Mouse (Mus musculus) embryonic facial prominence, embryonic 10.5 days (tissue): Measurements from ENCODE around the gene Xcl1. TPM values are rescaled to one million over a fixed set of nuclear protein-coding genes. Genes with fewer than 3 reads are reported as not detected.

ENCODE experiments used
- DNase-seq: peaks from one replicate; pipeline ENCODE4 v3.0.0-alpha.2; 2017; ENCODE audit warnings: low spot score
- H3K27ac ChIP-seq: fragments of 300-500 bp; sonication (generic); replicated peaks from 2 replicates; pipeline ENCODE4 v1.5.1; 2016; ENCODE audit warnings: mild to moderate bottlenecking
- H3K27me3 ChIP-seq: fragments of 300-500 bp; sonication (generic); replicated peaks from 2 replicates; pipeline ENCODE4 v1.6.1; 2016; ENCODE audit warnings: low read depth, mild to moderate bottlenecking; ENCODE audit not compliant: poor library complexity, severe bottlenecking
- H3K36me3 ChIP-seq: fragments of 300-500 bp; sonication (generic); replicated peaks from 2 replicates; pipeline ENCODE4 v1.6.1; 2016; ENCODE audit warnings: mild to moderate bottlenecking, moderate library complexity
- H3K4me1 ChIP-seq: fragments of 300-500 bp; sonication (generic); 2 replicates; pipeline ENCODE4 v1.6.1; 2016
- H3K4me3 ChIP-seq: fragments of 300-500 bp; sonication (generic); 2 replicates; pipeline ENCODE4 v1.5.1; 2016; ENCODE audit warnings: mild to moderate bottlenecking, moderate library complexity
- H3K9me3 ChIP-seq: fragments of 300-500 bp; sonication (generic); 2 replicates; pipeline ENCODE4 v1.6.1; 2016; ENCODE audit warnings: mild to moderate bottlenecking
- WGBS: fragments of 180-500 bp; shearing (Covaris S2); methylation state at CpG from one replicate; pipeline ENCODE4 v1.1.7; 2016; 5-methylcytosine and 5-hydroxymethylcytosine counted together
- polyA plus RNA-seq: library from polyadenylated mRNA; unstranded; fragments of >200 nt; fragmentation: Nextera tagmentation; extraction: Ambion mirVana; gene quantifications from 2 replicates; pipeline ENCODE4 v1.2.1, GENCODE M21; 2016

The Xcl1 gene
- polyA plus RNA-seq, 1 experiment from 2014 or later: not detected

DNA sequence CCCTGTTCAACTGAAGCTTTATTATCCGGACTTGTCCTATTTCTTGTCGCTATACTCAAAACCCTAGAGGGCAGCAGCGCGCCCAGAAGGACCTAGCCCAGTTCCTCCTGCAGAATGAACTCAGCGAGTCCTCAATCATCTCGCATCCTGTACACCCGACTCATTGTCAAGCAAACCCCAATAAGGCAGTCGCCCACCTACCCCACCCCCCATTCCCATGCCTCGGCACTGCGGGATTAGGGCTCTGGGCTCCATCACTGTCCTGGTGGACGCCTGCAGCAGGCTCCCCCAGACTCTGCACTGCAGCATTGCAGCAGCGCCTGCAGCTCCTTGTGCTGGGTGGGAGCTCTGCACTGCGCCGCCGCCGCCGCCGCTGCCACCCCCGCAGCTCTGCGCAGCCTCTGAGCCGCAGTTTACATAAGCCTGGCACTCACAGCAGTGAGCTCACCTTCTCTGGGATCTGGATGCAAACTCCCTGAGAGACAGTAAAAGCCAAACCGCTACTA, 36.4 kb downstream of the Xcl1 start:
- Histone ChIP-seq H3K9me3 (no peaks in the 10 kb centered on the region), H3K36me3 (no peaks in the 10 kb centered on the region), H3K4me1 (peaks cover 29% of the 10 kb centered on the region), H3K27me3 (peaks cover 29% of the 10 kb centered on the region), H3K4me3 (peak overlapping the region; percentile 68), H3K27ac (peak overlapping the region; percentile 79)
- under 1% methylated on average over 22 of the region's 22 CpGs for WGBS
- peak; percentile 76 for DNase-seq

DNA sequence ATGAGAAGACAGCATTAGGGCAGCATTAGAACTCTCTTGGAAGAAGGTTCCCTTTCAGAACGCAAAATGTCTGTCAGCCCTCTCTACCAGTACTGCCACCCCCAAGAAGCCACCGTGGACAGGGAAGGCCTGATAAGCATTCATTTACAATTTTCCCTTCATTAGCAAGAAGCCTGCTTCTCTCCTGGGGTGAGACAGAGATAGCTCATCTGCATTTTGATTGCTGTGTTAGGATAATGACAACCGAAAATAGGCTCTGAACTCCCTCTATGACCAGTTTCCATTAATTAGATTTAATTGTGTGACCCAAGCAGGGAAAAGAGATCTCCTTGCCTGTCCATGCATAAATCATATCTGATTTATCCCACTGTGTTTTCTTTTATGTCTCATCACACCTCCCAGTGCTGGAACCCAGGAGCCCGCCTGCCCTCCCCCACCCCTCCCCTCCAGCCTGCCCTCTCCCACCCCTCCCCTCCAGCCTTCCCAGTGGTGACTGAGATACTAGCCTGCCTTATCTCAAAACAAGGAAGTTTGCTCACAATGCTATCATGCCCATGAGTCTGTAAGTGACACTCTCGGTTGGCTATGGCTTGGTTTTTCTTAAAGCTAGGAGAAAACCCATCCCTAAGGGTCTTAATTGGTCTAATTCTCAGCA, 38.0 kb downstream of the Xcl1 start:
- 45% methylated on average over 5 of the region's 5 CpGs for WGBS
- no peaks in the 10 kb centered on the region for H3K9me3 ChIP-seq
- H3K27ac ChIP-seq: no peak overlapping the region
- no peaks in the 10 kb centered on the region for H3K36me3 ChIP-seq
- DNase-seq: no peak
- peaks cover 29% of the 10 kb centered on the region for H3K4me1 ChIP-seq
- peaks cover 29% of the 10 kb centered on the region for H3K27me3 ChIP-seq
- H3K4me3 ChIP-seq: no peak overlapping the region

DNA sequence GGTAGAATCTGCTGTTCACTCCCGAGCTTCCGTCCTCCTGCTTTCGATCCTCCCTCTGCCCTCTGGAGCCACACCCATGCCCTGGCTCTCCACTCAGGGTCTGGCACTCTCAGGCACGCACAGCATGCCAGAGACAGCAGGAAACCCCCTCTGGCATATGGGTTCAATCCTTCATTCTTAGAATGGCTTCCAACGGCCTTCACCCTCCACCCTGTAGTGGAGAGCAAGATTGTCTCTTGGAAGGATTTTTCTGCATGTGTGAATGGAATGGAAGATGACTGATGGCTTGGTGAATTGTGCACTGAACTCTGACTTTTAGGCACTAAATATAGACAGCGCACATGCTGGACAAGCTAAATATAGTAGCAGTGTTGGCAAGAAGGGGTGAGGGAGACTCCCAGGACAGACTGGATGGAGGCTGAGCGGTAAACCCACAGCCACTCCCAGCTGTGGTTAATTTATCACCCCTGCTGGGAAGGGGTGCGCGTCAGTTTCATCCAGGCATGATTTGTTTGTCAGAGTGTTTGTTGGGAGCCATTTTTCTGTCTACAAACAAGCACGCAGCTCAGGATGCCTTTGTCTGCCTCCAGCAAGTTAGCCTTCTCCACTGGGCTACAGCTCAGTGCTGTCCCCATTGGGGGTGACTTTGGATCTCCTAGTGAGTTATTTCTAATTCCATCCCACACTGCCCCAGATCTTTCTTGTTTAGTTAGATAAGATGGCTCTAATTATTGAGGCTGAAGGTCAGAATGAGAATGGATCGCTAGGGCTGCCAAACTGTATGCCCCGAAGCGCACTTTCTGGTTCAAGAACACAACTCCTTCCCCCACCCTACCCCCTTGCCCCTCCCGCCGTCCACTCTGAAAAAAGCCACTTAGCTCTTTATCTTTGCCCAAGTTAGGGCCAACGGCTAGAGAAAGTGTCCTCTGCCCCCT, 38.8 kb downstream of the Xcl1 start:
- Histone ChIP-seq H3K27me3 (peaks cover 29% of the 10 kb centered on the region), H3K4me1 (peaks cover 29% of the 10 kb centered on the region), H3K4me3 (no peak overlapping the region), H3K36me3 (no peaks in the 10 kb centered on the region), H3K9me3 (no peaks in the 10 kb centered on the region), H3K27ac (no peak overlapping the region)
- WGBS: 47% methylated on average over 16 of the region's 16 CpGs
- DNase-seq: peak; percentile 16

DNA sequence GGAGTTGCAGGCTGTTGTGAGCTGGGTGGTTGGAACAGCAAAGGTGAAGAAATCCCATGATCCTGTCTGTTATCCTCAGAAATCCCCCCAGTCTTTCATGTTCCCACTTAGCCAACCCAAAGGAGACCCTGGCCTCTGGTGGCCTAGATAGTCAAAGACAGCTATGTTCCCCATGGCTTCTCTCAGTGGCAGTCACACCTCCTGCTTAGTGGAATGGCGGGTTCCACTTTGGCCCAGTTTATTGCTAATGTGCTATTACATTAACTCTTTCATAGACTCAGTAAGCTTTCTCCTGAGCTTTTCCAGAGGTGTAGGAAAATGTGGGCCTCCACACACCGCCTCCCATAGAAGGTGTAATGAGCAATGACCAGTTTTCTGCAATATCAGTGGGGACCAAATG, 39.5 kb downstream of the Xcl1 start:
- H3K9me3 ChIP-seq: no peaks in the 10 kb centered on the region
- H3K27me3 ChIP-seq: peaks cover 28% of the 10 kb centered on the region
- no peaks in the 10 kb centered on the region for H3K36me3 ChIP-seq
- no peak overlapping the region for H3K27ac ChIP-seq
- no peak overlapping the region for H3K4me3 ChIP-seq
- no peak for DNase-seq
- 72% methylated on average over 2 of the region's 2 CpGs for WGBS
- peaks cover 29% of the 10 kb centered on the region for H3K4me1 ChIP-seq

DNA sequence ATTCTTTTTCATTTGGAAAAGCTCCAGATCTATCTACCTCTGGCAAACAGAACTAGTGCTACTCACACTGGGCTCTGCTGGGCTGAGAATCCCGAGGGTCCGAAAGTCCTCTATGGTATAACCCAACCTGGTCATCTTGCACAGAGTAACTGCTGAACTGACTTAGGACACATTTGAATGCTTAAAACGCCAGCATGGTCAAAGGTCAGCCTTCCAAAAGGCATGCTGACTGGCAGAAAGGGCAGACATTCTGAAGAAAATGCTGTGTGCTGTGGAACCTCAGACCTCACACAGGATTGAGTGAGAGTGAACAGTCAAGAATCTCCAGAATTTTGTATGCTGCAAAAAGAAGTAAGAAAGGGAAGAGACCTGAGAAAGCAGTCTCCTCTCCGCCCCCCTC, 45.0 kb downstream of the Xcl1 start:
- Histone ChIP-seq H3K36me3 (no peaks in the 10 kb centered on the region), H3K27ac (no peak overlapping the region), H3K4me3 (no peak overlapping the region), H3K4me1 (no peaks in the 10 kb centered on the region), H3K9me3 (no peaks in the 10 kb centered on the region), H3K27me3 (no peaks in the 10 kb centered on the region)
- no peak for DNase-seq
- 68% methylated on average over 4 of the region's 4 CpGs for WGBS

DNA sequence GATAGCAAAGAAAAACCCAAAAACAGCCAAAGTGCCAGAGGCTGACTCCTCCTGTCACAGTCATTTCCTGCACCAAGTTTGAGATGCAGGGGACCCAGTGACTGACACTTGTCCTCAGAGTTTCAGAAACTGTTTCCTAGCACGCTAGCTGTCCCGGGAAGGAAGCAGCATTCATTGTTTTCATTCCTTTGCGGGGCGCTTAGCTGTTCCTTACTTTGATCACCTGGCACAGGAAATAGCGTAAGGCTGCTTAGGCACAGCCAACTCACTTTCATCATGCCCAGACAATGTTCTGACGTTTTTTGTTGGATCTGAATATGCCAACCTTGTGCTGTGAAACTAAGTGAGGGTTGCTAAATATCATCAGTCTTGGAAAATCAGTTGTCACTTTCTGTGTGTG, 46.8 kb downstream of the Xcl1 start:
- H3K36me3 ChIP-seq: no peaks in the 10 kb centered on the region
- H3K4me1 ChIP-seq: no peaks in the 10 kb centered on the region
- WGBS: 59% methylated on average over 6 of the region's 6 CpGs
- H3K27me3 ChIP-seq: no peaks in the 10 kb centered on the region
- no peak for DNase-seq
- no peaks in the 10 kb centered on the region for H3K9me3 ChIP-seq
- no peak overlapping the region for H3K4me3 ChIP-seq
- no peak overlapping the region for H3K27ac ChIP-seq

DNA sequence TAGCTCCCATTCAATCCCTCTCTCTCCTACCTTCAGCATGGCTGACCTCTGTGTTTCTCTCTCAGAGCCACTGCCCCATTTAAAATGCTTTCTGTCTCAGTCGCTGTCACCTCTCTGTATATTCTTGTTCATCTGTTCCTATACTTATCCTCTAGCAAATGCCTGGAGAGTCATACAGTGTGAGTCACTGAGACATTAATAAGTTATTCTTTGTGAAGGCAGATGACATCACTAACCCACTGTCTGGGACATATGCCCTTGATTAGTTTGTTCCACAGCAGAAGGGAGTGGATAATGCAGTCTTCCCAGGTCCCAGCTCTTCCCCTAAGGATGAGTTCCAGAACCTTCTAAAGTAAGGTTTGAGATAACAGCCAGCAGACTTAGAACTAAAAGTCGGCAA, 47.6 kb downstream of the Xcl1 start:
- H3K4me1 ChIP-seq: no peaks in the 10 kb centered on the region
- DNase-seq: no peak
- H3K36me3 ChIP-seq: no peaks in the 10 kb centered on the region
- H3K27me3 ChIP-seq: no peaks in the 10 kb centered on the region
- no peaks in the 10 kb centered on the region for H3K9me3 ChIP-seq
- H3K27ac ChIP-seq: no peak overlapping the region
- H3K4me3 ChIP-seq: no peak overlapping the region
- 86% methylated on average over 2 of the region's 2 CpGs for WGBS

DNA sequence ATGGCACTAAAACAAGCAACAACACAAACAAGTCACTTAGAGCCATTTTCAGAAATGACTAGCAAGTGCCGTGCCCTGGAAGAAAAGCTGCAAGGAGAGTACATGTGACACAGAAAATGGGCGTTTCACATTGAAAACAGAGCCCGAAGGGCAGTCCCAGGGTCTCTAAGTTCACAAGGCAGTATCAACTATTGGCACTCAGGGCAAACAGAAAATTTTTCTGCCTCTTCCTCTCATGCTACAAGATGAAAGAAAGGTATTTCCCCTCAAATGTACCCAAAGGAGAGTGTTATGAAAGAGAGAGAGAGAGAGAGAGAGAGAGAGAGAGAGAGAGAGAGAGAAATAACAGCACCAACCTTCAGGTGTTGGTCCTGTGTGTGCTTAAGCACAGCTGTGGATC, 53.4 kb downstream of the Xcl1 start:
- Histone ChIP-seq H3K9me3 (no peaks in the 10 kb centered on the region), H3K36me3 (no peaks in the 10 kb centered on the region), H3K27ac (no peak overlapping the region), H3K27me3 (no peaks in the 10 kb centered on the region), H3K4me1 (no peaks in the 10 kb centered on the region), H3K4me3 (no peak overlapping the region)
- 82% methylated on average over 3 of the region's 3 CpGs for WGBS
- DNase-seq: no peak

Other genes with a start within 250 kb of the Xcl1 start
- 0.16 TPM in 1 of 2 replicates, not detected in the other for gene Dpt, start 138.9 kb downstream of the Xcl1 start, polyA plus RNA-seq
- not detected in 2 replicates for gene Tbx19, start 225.2 kb upstream of the Xcl1 start, polyA plus RNA-seq